Mouse (Mus musculus) heart, adult 2 months (tissue): ENCODE measurements at regions not wholly inside any gene's neighbourhood (a gene's known extent, or its start where the extent isn't known, plus 50 kb on each side); places are given as distances from the start of the nearest gene placed in this dataset.

Experiments
- CTCF ChIP-seq: fragments of 200-600 bp; IDR thresholded peaks from 2 replicates; pipeline ENCODE4 v1.8.1; 2022; ENCODE audit warnings: antibody characterized with exemption, mild to moderate bottlenecking, moderate library complexity
- EP300 ChIP-seq: fragments of 200-500 bp; IDR thresholded peaks from 2 replicates; pipeline ENCODE4 v1.6.1; 2011; ENCODE audit warnings: low read depth, low read length, control low read depth; ENCODE audit not compliant: insufficient read depth
- POLR2A ChIP-seq: fragments of 200-500 bp; IDR thresholded peaks from 2 replicates; pipeline ENCODE4 v1.6.1; 2011; ENCODE audit warnings: mild to moderate bottlenecking, low read depth, low read length, control low read depth; ENCODE audit not compliant: insufficient read depth

DNA sequence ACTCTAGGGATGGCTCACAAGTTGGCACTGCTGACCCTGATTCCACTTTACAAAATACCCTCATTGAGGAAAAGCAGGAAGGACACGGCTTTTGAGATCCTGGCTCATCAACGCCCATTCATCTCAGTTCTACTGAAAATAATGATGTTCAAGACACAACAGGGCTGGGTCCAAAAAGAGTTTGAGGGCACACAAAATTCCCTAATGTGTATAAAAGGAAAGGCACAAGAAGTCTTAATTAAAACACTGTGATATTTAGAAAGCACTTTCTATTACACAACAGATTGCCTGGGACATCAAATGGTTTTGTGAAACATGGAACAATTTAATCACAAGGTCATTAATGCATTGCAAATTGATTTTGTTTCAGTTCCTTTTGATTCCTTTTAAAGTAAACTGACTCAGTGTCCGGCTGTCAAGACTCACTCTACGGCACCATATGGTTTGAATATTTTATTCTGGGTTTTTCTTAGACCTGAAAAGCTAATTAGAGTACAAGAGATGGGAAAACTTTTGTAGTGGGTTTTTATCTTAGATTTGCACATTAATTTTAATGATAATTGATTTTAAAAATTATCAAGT lies 96.2 kb upstream of the Gimd1 start:
- TF ChIP-seq CTCF (no peak), POLR2A (no peak), EP300 (no peak)
